Mouse (Mus musculus) mouse trophoblast stem cell (cell line): ENCODE data around the gene Pdzk1.

Experiments
- in situ Hi-C, 2 experiments: fragments of 300-500 bp; cut with MseI, MboI; formaldehyde crosslinking; loops; 2 replicates in 1 of 2; 3 replicates in 1 of 2; pipeline ENCODE4 v1.15.1; 2025

Pdzk1 gene

DNA sequence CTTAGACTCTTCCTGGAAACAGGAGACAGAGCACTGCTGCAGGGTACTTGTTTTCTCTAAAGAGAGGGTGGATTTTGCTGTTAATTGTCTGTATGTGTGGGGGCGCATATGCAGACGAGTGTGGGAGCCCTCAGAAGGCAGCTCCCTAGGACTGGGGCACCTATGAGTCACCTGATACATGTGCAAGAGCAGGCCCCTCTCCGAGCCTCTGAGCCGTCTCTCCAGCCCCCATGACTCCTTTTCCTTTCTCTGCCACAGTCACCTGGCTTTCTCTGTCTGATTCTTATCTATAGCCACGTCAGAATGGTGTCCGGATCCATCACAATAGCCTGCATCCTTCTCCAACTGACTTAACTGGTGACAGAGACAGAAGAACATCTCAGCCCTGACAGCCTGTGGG is 52.5 kb downstream of the Pdzk1 start:
- in situ Hi-C loops: no loop called here

DNA sequence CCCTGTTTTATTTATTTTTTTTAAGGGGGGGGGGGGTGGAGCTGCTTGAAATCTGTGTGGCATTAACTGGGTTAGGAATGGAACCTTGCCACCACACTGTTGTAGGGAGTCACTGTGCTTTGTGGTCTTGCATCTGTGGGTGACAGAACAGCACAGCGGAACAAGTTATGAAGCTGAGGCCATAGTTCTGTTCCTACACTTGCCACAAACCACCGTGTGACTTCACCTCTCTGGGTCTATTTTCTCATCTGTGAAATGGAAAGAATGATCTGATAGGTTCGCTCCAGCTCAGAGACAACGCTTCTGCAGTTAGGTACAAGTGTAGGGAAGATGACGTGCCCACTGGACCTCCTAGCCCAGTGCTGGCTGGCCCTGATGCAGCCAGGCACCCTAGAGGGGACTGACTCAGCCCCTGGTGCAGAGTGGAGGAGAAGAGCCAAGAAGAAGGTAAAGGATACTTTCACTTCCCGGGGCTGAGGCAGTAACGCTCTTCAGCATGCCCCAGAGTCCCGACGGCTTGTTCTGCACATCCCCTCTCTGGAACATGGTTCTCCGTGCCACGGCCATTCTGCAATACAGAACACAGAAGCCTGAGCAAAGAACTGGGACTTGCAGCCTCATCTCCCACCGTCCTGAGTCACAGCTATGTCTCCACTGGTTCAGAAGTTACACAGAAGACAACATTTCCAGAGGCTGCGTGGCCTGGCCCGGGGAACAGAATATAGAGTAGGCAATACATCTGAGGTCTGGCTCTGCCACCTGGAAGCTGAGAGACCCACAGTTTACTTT is 53.2 kb downstream of the Pdzk1 start:
- in situ Hi-C loops: no loop called here

DNA sequence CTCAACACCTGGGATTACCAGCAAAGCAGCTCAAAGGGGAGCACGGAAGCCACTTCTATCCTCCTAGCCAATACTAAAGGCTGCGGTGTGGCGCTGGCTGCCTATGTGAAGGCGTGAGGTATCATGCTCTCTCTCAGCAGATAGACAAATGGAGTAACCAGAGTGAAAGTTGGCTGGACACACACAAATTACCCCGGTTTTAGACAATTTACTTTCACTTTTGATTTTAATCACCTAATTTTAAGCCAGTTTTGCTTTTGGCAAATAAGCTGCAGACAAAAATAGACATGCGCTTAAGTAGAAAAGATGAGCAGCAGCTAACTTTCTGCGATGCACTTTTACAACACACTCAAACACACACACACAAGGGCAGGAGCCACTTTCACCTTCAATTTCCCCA is 54.6 kb downstream of the Pdzk1 start:
- in situ Hi-C loops: no loop called here

DNA sequence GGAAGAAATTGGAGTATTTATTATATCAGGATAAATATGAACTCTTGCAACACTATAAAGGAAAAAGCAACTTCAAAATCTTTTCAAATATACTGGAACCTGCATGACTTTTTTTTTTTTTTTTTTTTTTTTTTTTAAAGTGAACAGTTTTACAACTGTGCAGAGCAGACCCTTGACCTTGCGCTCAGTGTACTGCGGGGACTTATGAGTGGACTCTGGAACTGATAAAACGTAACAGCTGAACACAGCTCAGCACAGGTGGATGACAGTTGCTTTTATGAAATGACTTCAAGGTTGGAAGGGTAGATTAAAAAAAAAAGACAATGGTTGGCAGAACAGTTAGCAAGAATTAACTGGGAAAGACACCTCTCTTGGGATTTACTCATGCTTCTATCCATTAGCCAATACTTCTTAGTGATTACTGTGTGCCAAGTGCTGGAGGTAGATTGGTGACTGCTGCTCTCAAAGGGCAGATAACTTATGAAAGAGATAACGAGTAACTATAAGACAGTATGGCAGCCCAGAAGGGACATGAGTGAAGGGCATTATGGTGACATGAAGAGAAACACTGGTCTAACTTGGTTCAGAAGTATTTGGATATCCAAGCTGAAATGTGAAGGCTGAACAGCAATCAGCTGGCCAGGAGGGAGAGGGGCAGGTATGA is 73.4 kb downstream of the Pdzk1 start:
- in situ Hi-C loops: loop anchor here (5.0 to 10.0 kb wide), 2 partner anchors 88 to 90 kb away; no protein-coding TSS in a partner anchor

DNA sequence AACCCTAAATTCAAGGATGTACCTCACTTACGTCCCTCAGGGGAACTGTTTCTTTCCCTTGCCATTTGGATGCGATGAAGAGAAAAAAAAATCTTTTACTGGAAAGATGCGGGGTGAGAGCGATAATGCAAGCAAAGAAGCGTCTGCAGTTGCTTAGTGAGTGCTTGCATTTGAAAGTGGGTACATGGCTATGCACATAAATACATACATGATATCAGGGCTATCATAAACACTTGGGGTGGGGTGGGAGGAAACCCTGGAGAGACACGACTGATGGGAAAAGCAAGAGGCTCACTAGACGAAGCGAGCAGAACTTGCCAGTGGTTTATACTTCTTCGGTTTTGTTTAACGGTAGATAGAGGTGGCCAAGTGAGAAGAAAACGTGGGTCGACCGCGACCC is 75.3 kb downstream of the Pdzk1 start, which contains the start of gene Gja5:
TSS of gene Gja5 (plus strand) at position 301 of the 400 bp plus-strand sequence.
- in situ Hi-C loops: loop anchor here (5.0 to 10.0 kb wide), 2 partner anchors 90 to 92 kb away; no protein-coding TSS in a partner anchor

DNA sequence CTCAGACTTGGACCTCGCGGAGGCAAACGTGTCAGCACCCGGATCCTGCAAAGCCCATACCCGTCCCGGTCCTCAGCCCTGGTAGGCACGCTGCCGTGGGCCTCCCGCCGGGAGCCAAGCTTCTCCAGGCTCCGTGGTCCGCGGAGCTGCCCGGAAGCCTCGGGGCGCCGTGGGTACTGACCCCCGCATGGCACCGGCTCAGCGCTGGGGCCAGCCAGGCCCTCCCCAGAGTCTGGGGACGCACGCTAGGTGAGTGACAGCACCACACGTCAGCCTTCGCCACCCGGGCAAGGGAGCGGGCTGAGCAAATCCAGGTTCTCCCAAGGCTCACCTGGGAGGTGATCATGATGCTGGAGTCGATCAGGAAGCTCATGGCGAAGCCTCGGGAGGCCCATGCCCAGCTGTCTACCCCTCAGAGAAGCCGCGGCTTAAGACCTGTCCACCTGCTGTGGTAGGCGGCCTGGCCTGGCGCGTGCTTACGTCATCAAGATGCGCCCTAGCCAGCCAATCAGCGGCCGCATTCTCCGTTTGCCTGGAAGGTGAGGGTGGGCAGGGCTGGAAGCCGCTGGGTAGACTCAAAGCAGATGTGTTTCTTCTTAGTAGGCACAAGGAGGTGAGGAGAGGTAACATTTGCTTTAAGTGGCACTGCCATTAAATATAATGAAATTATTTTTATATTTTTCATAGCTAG is 75.9 kb downstream of the Pdzk1 start, which contains the start of gene Gpr89:
TSS of gene Gpr89 (minus strand) at position 496 of the 691 bp plus-strand sequence.
- in situ Hi-C loops: loop anchor here (5.0 to 10.0 kb wide), 2 partner anchors 90 to 93 kb away; no protein-coding TSS in a partner anchor

DNA sequence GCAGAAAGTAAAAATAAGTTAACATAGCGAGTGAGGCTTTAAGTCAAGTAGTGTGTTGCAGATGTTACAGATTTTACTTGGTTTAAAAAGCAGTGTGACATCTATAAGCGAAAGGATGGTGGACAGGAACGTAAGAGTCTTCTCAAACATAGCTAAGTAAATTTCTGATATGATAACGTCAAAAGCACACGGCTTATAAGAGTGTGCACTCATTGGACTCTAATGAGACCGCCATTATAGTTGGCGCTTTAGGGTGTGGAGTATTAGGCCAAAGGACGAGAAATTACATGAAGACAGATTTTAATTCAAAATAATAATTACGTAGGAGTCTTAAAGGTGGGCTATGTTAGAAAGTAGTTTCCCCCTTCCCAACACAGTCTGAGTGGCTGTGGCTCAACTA is 76.5 kb downstream of the Pdzk1 start:
- in situ Hi-C loops: loop anchor here in 1 of 2 experiments (10.0 kb wide), 1 partner anchor 91 kb away; no protein-coding TSS in a partner anchor
